Mouse (Mus musculus): ENCODE measurements around the gene Rubcn.

- TF ChIP-seq CTCF (IDR thresholded peaks at IDR 0.05; ENCODE audit: control insufficient read depth, insufficient read depth, insufficient read length) (no peak), MYOD1 (IDR thresholded peaks at IDR 0.05; ENCODE audit: control insufficient read depth, insufficient read length, low read depth) (no peak)
Measured at GRCm38 (mm10) chr16:32818441-32818840, 59.1 kb downstream of the Rubcn start.
